Mouse (Mus musculus) limb, embryonic 12.5 days (tissue): ENCODE data around the gene Ripor1. TPM values are rescaled to one million over a fixed set of nuclear protein-coding genes. Genes with fewer than 3 reads are reported as not detected.
"Not testable (repeated sequence)": the region's sequence is repeated elsewhere in the genome, so short reads cannot be mapped to it uniquely, and the experiment has no call there.

Experiments
- ATAC-seq: fragments of 200-750 bp; cut with Nextera tagmentation; 2 replicates; pipeline ENCODE4 v1.8.0; 2017; ENCODE audit warnings: low read depth, moderate TSS enrichment; ENCODE audit not compliant: insufficient number of reproducible peaks, insufficient read depth, low FRiP score, low TSS enrichment
- H3K27ac ChIP-seq: fragments of 300-500 bp; sonication (generic); 2 replicates; pipeline ENCODE4 v1.5.1; 2016; ENCODE audit warnings: mild to moderate bottlenecking, moderate library complexity
- H3K27me3 ChIP-seq: fragments of 300-500 bp; sonication (generic); 2 replicates; pipeline ENCODE4 v1.6.1; 2016; ENCODE audit warnings: mild to moderate bottlenecking, moderate library complexity
- H3K36me3 ChIP-seq: fragments of 300-500 bp; sonication (generic); 2 replicates; pipeline ENCODE4 v1.6.1; 2016; ENCODE audit warnings: mild to moderate bottlenecking, moderate library complexity
- H3K4me1 ChIP-seq: fragments of 300-500 bp; sonication (generic); replicated peaks from 2 replicates; pipeline ENCODE4 v1.6.1; 2016
- H3K4me2 ChIP-seq: fragments of 300-500 bp; sonication (generic); 2 replicates; pipeline ENCODE4 v1.6.1; 2016; ENCODE audit warnings: mild to moderate bottlenecking, moderate library complexity
- H3K4me3 ChIP-seq: fragments of 300-500 bp; sonication (generic); replicated peaks from 2 replicates; pipeline ENCODE4 v1.5.1; 2016; ENCODE audit warnings: mild to moderate bottlenecking
- H3K9ac ChIP-seq: fragments of 300-500 bp; sonication (generic); replicated peaks from 2 replicates; pipeline ENCODE4 v1.6.1; 2016; ENCODE audit warnings: mild to moderate bottlenecking, moderate library complexity
- H3K9me3 ChIP-seq: fragments of 300-500 bp; sonication (generic); 2 replicates; pipeline ENCODE4 v1.6.1; 2016; ENCODE audit warnings: mild to moderate bottlenecking, moderate library complexity
- WGBS: fragments of 180-500 bp; shearing (Covaris S2); methylation state at CpG from one replicate; pipeline ENCODE4 v1.1.7; 2016; 5-methylcytosine and 5-hydroxymethylcytosine counted together
- polyA plus RNA-seq: library from polyadenylated mRNA; unstranded; fragments of >200 nt; fragmentation: Nextera tagmentation; extraction: Ambion mirVana; gene quantifications from 2 replicates; pipeline ENCODE4 v1.2.1, GENCODE M21; 2016

Ripor1 gene
- polyA plus RNA-seq, 1 experiment from 2014 or later, result 11.3 TPM

- H3K4me3 ChIP-seq, result no peak overlapping the region
- no peak overlapping the region for H3K4me2 ChIP-seq
- H3K4me1 ChIP-seq, result no peaks in the 10 kb centered on the region
- no peaks in the 10 kb centered on the region for H3K27me3 ChIP-seq
- 67% methylated on average over 3 of the region's 3 CpGs for WGBS
- no peaks in the 10 kb centered on the region for H3K9me3 ChIP-seq
- no peak overlapping the region for H3K27ac ChIP-seq
- H3K36me3 ChIP-seq, result no peaks in the 10 kb centered on the region
- ATAC-seq, result no peak
- no peak overlapping the region for H3K9ac ChIP-seq
Measured at GRCm38 (mm10) chr8:105575538-105575937, 29.5 kb upstream of the Ripor1 start.

- no peaks in the 10 kb centered on the region for H3K9me3 ChIP-seq
- WGBS, result 64% methylated on average over 3 of the region's 3 CpGs
- no peak overlapping the region for H3K27ac ChIP-seq
- no peaks in the 10 kb centered on the region for H3K4me1 ChIP-seq
- H3K9ac ChIP-seq, result no peak overlapping the region
- no peak for ATAC-seq
- H3K36me3 ChIP-seq, result no peaks in the 10 kb centered on the region
- H3K27me3 ChIP-seq, result no peaks in the 10 kb centered on the region
- H3K4me3 ChIP-seq, result no peak overlapping the region
- H3K4me2 ChIP-seq, result no peak overlapping the region
Measured at GRCm38 (mm10) chr8:105579719-105580118, 25.3 kb upstream of the Ripor1 start.

- H3K27me3 ChIP-seq, result peaks cover 11% of the 10 kb centered on the region
- no peaks in the 10 kb centered on the region for H3K9me3 ChIP-seq
- H3K9ac ChIP-seq, result no peak overlapping the region
- H3K4me2 ChIP-seq, result no peak overlapping the region
- H3K36me3 ChIP-seq, result no peaks in the 10 kb centered on the region
- no peak overlapping the region for H3K4me3 ChIP-seq
- H3K4me1 ChIP-seq, result peaks cover 30% of the 10 kb centered on the region
- no peak for ATAC-seq
- 75% methylated on average over 2 of the region's 2 CpGs for WGBS
- H3K27ac ChIP-seq, result no peak overlapping the region
Measured at GRCm38 (mm10) chr8:105592431-105592830, 12.6 kb upstream of the Ripor1 start.

GRCm38 (mm10) chr8:105593859-105594258, 11.2 kb upstream of the Ripor1 start:
- no peaks in the 10 kb centered on the region for H3K36me3 ChIP-seq
- H3K9me3 ChIP-seq, result no peaks in the 10 kb centered on the region
- H3K27me3 ChIP-seq, result peaks cover 11% of the 10 kb centered on the region
- H3K9ac ChIP-seq, result no peak overlapping the region
- WGBS, result 18% methylated on average over 15 of the region's 15 CpGs
- peak; percentile 74 for ATAC-seq
- H3K4me2 ChIP-seq, result peak overlapping the region; percentile 52
- peak overlapping the region; percentile 87 for H3K27ac ChIP-seq
- H3K4me1 ChIP-seq, result peaks cover 30% of the 10 kb centered on the region
- H3K4me3 ChIP-seq, result peak overlapping the region; percentile 21

GRCm38 (mm10) chr8:105594451-105595242, 10.4 kb upstream of the Ripor1 start:
- Histone ChIP-seq H3K4me1 (peaks cover 30% of the 10 kb centered on the region), H3K9ac (no peak overlapping the region; the same call in 1 of the 2 replicates), H3K27ac (peak overlapping the region; percentile 87), H3K4me2 (peak overlapping the region; percentile 52), H3K9me3 (no peaks in the 10 kb centered on the region), H3K36me3 (no peaks in the 10 kb centered on the region), H3K4me3 (peak overlapping the region; percentile 21), H3K27me3 (peaks cover 11% of the 10 kb centered on the region)
- 81% methylated on average over 18 of the region's 18 CpGs for WGBS
- ATAC-seq, result no peak

- Histone ChIP-seq H3K9ac (no peak overlapping the region), H3K36me3 (no peaks in the 10 kb centered on the region), H3K4me3 (0 out of 2 replicates have a peak overlapping the region, but pooled peaks have one; percentile 2), H3K4me2 (peak overlapping the region; percentile 44), H3K27ac (no peak overlapping the region), H3K9me3 (no peaks in the 10 kb centered on the region), H3K27me3 (peaks cover 11% of the 10 kb centered on the region), H3K4me1 (peaks cover 30% of the 10 kb centered on the region)
- ATAC-seq, result 0 out of 2 replicates have a peak, but pooled peaks have one; percentile 37
- WGBS, result 6% methylated on average over 14 of the region's 14 CpGs
Measured at GRCm38 (mm10) chr8:105596362-105597034, 8.6 kb upstream of the Ripor1 start.

- Histone ChIP-seq H3K9me3 (no peaks in the 10 kb centered on the region), H3K36me3 (no peaks in the 10 kb centered on the region), H3K4me1 (peaks cover 19% of the 10 kb centered on the region), H3K27me3 (peaks cover 11% of the 10 kb centered on the region), H3K9ac (no peak overlapping the region), H3K4me2 (no peak overlapping the region), H3K27ac (no peak overlapping the region), H3K4me3 (no peak overlapping the region)
- ATAC-seq, result no peak
- 85% methylated on average over 6 of the region's 6 CpGs for WGBS
Measured at GRCm38 (mm10) chr8:105598777-105599176, 6.3 kb upstream of the Ripor1 start.

GRCm38 (mm10) chr8:105601301-105601700, 3.8 kb upstream of the Ripor1 start:
- no peak overlapping the region for H3K4me2 ChIP-seq
- peaks cover 19% of the 10 kb centered on the region for H3K4me1 ChIP-seq
- 74% methylated on average over 5 of the region's 5 CpGs for WGBS
- H3K9me3 ChIP-seq, result no peaks in the 10 kb centered on the region
- no peaks in the 10 kb centered on the region for H3K36me3 ChIP-seq
- H3K4me3 ChIP-seq, result no peak overlapping the region
- no peak overlapping the region for H3K9ac ChIP-seq
- no peak for ATAC-seq
- H3K27me3 ChIP-seq, result no peaks in the 10 kb centered on the region
- H3K27ac ChIP-seq, result no peak overlapping the region

- 73% methylated on average over 3 of the region's 3 CpGs for WGBS
- H3K4me3 ChIP-seq, H3K4me2 ChIP-seq, ATAC-seq, H3K27ac ChIP-seq, H3K27me3 ChIP-seq, H3K36me3 ChIP-seq, H3K9ac ChIP-seq, H3K9me3 ChIP-seq: not testable (repeated sequence)
- H3K4me1 ChIP-seq, result peaks cover 26% of the 10 kb centered on the region
Measured at GRCm38 (mm10) chr8:105602540-105602939, 2.5 kb upstream of the Ripor1 start.

GRCm38 (mm10) chr8:105605491-105606188, 585 bp downstream of the Ripor1 start:
- peak overlapping the region; percentile 87 for H3K9ac ChIP-seq
- H3K27me3 ChIP-seq, result no peaks in the 10 kb centered on the region
- ATAC-seq, result peak; percentile 34
- H3K36me3 ChIP-seq, result no peaks in the 10 kb centered on the region
- peak overlapping the region; percentile 78 for H3K4me3 ChIP-seq
- no peaks in the 10 kb centered on the region for H3K9me3 ChIP-seq
- peak overlapping the region; percentile 91 for H3K4me2 ChIP-seq
- H3K4me1 ChIP-seq, result peaks cover 28% of the 10 kb centered on the region
- H3K27ac ChIP-seq, result peak overlapping the region; percentile 84
- 1% methylated on average over 39 of the region's 39 CpGs for WGBS
